Mouse (Mus musculus): Measurements from ENCODE around the gene Olfr592.
"Not testable (repeated sequence)": the region's sequence is repeated elsewhere in the genome, so short reads cannot be mapped to it uniquely, and the experiment has no call there.

Gene Olfr592

DNA sequence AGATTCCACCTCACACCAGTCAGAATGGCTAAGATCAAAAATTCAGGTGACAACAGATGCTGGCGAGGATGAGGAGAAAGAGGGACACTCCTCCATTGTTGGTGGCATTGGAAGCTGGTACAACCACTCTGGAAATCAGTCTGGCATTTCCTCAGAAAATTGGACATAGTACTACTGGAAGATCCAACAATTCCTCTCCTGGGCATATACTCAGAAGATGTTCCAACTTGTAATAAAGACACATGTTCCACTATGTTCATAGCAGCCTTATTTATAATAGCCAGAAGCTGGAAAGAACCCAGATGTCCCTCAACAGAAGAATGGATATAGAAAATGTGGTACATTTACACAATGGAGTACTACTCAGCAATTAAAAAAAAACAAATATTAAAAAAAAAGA, at the start of gene Olfr592:
Gene Olfr592 (plus strand): TSS at position 301 of the 400 bp plus-strand sequence.
- DNase-seq (ENCODE audit: low spot score in 2 of 2) = not testable (repeated sequence)

DNA sequence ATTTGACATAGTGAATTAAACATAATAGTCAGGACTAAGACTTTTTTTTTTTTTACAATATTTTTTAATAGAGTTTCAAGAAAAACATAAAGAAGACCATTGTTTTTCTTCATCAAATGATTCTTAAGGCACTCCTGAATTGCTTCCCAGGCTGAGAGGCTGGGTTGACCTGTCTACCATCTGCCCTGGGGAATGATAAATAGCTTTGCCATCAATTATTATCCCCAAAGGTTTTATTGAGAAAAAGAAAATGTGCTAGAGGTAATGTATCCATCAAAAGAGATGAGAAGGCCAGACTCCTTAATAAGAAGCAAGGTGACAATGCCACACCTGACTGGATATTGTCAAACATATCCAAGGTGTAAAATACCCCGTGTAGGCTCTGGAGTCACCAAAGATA, 44.0 kb upstream of the Olfr592 start, which contains the start of gene Olfr588-ps1:
Gene Olfr588-ps1 (plus strand): TSS at position 301 of the 400 bp plus-strand sequence.
- DNase-seq (ENCODE audit: low spot score in 2 of 2) = no peak

DNA sequence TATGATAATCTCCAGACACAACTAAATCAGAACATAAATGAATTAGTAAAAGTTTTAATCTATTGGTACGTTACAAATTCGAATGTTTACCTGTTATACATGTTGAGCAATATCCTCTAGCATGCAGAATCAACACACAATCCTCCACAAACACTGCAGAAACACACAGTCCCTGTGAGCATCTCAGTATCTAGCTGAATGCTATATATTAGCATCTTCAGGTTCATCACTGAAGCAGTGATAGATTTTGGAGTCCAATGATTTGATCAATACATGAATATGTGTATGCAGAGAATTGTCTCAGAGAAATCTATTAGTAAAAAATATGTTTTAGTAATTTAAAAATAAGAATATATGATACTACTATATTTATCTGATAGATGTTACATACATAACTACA, 28.3 kb upstream of the Olfr592 start, which contains the start of gene Olfr589:
Gene Olfr589 (minus strand): TSS at position 101 of the 400 bp plus-strand sequence.
- no peak for DNase-seq (ENCODE audit: low spot score in 2 of 2)

DNA sequence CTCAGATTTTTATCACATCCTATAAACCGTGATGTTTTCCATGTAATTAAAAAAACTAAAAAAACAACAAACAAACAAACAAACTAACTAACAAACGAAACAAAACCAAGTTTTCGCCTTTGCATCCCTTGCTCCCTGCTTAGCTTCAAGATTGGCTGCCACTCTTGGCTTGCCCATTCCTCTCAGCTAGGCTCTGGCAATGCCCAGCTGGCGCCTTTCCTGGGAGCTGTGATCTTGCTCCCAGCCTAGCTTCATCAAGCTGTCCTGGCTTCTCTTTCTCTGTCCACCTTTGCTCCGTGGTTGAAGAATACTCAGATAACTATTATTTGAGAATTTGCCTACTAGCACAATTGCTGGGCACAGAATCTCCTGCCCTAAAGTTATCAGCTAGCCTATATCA, 14.9 kb upstream of the Olfr592 start:
- DNase-seq (ENCODE audit: low spot score in 2 of 2) = no peak

DNA sequence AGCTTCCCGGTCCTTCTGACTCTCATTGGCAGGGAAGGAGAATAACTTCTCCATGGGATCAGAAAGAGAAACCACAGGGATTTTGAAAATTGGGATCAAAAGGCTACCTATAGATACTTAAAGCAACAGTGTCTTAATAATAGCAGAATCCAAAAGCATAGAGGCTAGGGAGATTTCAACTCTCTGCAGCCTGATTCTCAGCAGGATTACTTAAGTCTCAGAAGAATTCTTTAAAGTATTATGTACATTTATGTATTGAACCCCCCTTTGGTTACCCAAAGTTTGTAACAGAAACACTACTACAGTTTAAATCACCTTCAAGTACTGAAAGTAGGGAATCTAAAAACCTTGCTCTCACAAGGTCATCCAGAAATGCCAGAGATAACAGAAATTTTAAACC, 6.4 kb upstream of the Olfr592 start, which contains the start of gene Olfr591:
Gene Olfr591 (minus strand): TSS at position 101 of the 400 bp plus-strand sequence.
- no peak for DNase-seq (ENCODE audit: low spot score in 2 of 2)

DNA sequence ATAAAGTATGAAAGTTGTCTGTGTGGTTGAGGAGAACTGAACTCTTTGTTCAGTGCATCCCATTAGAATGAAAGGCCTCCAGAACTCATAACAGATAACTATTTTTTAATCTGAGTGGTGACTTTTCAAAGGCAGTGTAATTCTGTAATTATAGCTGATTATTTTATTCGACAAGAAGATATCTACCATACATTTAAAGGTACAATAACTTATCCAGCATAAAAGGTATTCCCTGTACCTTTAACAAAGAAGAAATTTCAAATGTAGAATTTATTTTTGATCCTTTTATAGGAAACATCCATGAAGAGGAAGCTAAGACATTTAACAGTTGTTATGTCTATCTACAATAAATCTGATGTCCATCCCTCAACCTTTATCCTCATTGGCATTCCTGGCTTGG, 27.0 kb downstream of the Olfr592 start, which contains the start of gene Olfr593:
Gene Olfr593 (plus strand): TSS at position 301 of the 400 bp plus-strand sequence.
- no peak for DNase-seq (ENCODE audit: low spot score in 2 of 2)

DNA sequence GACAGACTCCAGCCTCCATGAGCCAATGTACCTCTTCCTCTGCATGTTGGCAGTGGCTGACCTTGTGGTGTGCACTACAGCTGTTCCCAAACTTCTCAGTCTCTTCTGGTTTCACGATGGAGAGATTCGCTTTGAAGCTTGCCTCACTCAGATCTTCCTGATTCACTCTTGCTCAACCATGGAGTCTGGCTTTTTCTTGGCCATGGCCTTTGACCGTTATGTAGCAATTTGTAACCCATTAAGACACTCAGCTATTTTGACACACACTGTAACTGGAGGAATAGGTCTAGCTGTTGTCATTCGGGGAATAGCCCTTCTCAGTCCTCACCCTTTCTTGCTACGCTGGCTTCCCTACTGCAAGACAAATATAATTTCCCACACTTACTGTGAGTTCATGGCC, 27.4 kb downstream of the Olfr592 start:
- not testable (repeated sequence) for DNase-seq (ENCODE audit: low spot score in 2 of 2)

DNA sequence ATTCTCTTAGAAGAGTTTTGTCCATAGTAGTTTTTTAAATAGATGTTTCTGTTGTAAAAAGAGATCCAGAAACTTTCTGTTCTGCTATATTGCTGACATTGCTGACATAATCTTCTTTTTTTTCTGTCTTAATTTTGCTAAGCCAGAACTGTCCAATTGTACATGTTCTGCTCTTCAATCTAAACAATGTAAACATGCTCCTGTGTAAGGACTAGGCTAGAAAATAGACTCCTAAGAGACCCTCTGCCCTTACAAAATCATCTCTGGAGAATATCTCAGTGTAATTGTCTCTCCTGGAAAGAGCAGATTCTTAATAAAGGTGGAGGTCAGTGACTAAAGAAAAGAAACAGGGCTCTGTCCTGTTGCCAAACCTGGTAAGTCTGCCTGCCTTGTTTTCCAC, 32.1 kb downstream of the Olfr592 start, which contains the start of gene Olfr594:
Gene Olfr594 (plus strand): TSS at position 301 of the 400 bp plus-strand sequence.
- DNase-seq (ENCODE audit: low spot score in 2 of 2) = no peak

All from right cerebral cortex, postnatal 36 days (tissue).